Mouse (Mus musculus): ENCODE results near the gene Olfr373.

Gene Olfr373

GRCm38 (mm10) chr8:72127834-72128233, 44.9 kb downstream of the Olfr373 start:
- ChIA-PET POLR2A (interaction anchor here in 2 of 4 experiments (0.6 to 2.6 kb wide), 7 partner anchors 9 to 400 kb away, joined by 3 to 9 read pairs (median 4); no protein-coding TSS in a partner anchor), CTCF (no interaction called here)

DNA sequence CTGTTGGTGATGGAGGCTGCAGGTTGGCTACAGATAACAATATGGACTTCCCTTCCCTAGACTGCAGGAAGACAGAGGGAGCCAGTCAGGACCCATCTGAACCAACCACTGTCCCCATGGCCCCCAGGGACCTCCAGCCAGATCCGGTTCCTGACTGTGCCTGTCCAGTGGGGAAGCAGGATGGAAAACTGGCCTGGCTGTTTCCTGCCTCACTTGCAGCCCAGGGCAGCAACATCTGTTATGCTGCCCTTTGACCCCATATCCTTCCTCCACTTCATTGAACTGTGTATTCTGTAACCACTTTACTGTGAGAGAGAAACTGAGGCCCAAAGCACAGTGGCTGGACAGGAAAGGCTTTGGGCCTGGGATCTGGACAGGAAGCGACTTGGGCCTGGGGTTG, 48.3 kb downstream of the Olfr373 start:
- POLR2A ChIA-PET = interaction anchor here in 2 of 4 experiments (1.1 to 1.3 kb wide), 3 partner anchors 13 to 28 kb away, joined by 3 read pairs; no protein-coding TSS in a partner anchor
- CTCF ChIA-PET = no interaction called here

DNA sequence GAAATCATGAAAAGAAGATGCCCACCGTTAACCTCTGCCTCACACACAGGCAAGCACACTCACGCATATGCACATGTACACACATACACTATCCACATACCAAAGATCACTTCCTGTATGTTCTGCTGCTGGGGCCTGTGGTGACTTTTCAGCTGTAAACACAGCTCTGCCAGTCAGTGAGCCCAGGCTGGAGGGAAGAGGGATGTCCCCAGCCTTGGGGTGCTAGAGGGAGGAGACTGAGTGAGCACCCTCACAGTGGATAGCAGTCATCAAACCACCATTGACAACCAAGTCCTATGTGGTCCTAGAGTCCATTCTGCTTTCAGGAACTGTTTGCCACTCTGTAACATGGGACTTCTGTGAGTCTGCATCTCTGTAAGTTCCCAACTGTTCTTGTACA, 48.9 kb downstream of the Olfr373 start:
- POLR2A ChIA-PET = interaction anchor here in 1 of 4 experiments (1.2 kb wide), 1 partner anchor 13 kb away, joined by 3 read pairs; no protein-coding TSS in a partner anchor
- CTCF ChIA-PET = no interaction called here

DNA sequence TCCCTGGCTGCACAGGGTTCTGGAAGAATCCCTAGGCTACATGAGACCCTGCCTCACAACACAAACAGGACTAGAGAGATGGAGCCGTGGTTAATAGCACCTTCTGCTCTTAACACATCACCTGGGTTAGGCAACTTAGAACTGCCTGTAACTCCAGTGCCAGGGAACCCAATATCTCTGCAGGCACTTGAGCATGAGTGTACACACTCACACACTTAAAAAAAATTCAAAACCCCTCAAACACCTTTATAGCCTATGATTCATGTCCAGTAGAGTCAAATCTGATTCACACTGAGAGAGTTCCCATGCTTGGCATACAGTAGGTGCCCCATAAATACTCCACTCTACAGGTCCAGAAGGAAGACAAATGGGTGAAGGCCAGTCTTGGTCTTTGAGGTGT, 49.4 kb downstream of the Olfr373 start:
- ChIA-PET POLR2A (interaction anchor here in 1 of 4 experiments (1.2 to 17.3 kb wide), 2 partner anchors 14 to 20 kb away, joined by 3 to 278 read pairs; no protein-coding TSS in a partner anchor), CTCF (interaction anchor here in 1 of 4 experiments (0.6 kb wide), 1 partner anchor 297 kb away, joined by 5 read pairs; no protein-coding TSS in a partner anchor)

GRCm38 (mm10) chr8:72132891-72133290, 49.9 kb downstream of the Olfr373 start:
- CTCF ChIA-PET = interaction anchor here in 2 of 4 experiments (0.6 kb wide), 2 partner anchors 254 to 297 kb away, joined by 5 to 6 read pairs; no protein-coding TSS in a partner anchor
- POLR2A ChIA-PET = interaction anchor here in 2 of 4 experiments (0.6 to 17.3 kb wide), 3 partner anchors 10 to 43 kb away, joined by 3 to 278 read pairs (median 3); no protein-coding TSS in a partner anchor

DNA sequence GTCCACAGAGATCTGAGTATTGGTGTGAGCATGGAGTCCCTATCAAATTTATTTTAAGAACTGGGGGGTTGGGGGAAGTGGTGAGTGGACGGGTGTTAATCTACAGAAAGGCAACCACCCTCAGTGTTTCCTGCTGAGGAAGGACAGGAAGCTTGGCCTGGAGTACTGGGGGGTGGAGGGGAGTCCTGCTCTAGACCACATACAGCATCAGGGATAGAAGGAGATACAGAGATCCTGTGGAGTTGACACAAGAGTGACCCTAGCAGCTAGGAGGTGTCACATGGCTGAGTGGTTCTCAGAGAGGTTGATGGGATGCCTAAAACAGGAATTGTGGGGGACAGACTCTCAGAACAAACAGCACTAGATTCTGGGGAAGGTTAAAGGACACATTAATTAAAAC, 50.5 kb downstream of the Olfr373 start:
- CTCF ChIA-PET = interaction anchor here in 2 of 4 experiments (0.6 kb wide), 2 partner anchors 253 to 289 kb away, joined by 4 to 6 read pairs; no protein-coding TSS in a partner anchor
- POLR2A ChIA-PET = interaction anchor here (0.6 to 17.3 kb wide), 10 partner anchors 9 to 280 kb away, joined by 3 to 278 read pairs (median 5); partner anchors contain the start of gene Rab8a (in 1 of the 4)

DNA sequence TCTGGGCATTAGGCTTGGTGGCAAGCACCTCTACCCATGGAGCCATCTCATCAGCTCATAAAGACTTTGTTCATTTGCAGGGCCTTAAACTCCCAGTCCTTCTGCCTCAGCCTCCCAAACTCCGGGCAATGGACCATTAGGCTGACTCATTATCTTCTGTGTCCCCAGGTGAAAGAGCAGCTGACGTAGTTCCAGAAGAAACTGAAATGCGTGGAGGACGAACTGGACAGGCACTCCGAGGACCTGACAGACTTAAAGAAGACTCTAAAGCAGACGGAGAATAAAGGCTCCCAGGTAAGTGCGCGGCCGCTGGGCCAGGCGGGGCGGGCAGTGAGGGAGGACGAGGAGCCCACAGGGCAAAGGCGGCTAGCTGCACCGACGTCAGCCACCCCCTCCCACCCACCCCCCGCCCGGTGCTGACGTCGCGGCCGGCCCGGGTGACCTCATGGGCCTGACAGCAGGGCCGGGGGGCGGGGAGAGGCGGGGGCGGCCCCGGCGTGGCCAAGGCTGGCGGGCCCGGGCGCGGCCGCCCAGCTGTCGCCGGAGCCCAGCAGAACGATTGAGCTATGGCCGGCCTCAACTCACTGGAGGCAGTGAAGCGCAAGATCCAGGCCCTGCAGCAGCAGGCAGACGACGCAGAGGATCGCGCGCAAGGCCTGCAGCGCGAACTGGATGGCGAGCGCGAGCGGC, 51.9 kb downstream of the Olfr373 start, which contains the start of gene Tpm4:
Tpm4 (plus strand) TSS at position 220 of the 690 bp plus-strand sequence.
- ChIA-PET POLR2A (interaction anchor here (0.6 to 17.3 kb wide), 28 partner anchors 8 to 251 kb away, joined by 3 to 278 read pairs (median 4); partner anchors contain the start of genes Rab8a (in 2 of the 4), Ap1m1 (in 1 of the 4) and Olfr374 (in 1 of the 4)), CTCF (interaction anchor here in 1 of 4 experiments (0.5 kb wide), 1 partner anchor 122 kb away, joined by 4 read pairs; no protein-coding TSS in a partner anchor)

GRCm38 (mm10) chr8:72135446-72136301, 52.7 kb downstream of the Olfr373 start:
- ChIA-PET CTCF (interaction anchor here in 2 of 4 experiments (0.5 to 0.7 kb wide), 2 partner anchors 23 to 123 kb away, joined by 3 to 4 read pairs; no protein-coding TSS in a partner anchor), POLR2A (interaction anchor here (0.6 to 17.3 kb wide), 49 partner anchors 8 to 1110 kb away, joined by 3 to 278 read pairs (median 5); partner anchors contain the start of genes Rab8a (in 2 of the 4), Ap1m1 (in 1 of the 4), Fam32a (in 1 of the 4) and Klf2 (in 1 of the 4))

DNA sequence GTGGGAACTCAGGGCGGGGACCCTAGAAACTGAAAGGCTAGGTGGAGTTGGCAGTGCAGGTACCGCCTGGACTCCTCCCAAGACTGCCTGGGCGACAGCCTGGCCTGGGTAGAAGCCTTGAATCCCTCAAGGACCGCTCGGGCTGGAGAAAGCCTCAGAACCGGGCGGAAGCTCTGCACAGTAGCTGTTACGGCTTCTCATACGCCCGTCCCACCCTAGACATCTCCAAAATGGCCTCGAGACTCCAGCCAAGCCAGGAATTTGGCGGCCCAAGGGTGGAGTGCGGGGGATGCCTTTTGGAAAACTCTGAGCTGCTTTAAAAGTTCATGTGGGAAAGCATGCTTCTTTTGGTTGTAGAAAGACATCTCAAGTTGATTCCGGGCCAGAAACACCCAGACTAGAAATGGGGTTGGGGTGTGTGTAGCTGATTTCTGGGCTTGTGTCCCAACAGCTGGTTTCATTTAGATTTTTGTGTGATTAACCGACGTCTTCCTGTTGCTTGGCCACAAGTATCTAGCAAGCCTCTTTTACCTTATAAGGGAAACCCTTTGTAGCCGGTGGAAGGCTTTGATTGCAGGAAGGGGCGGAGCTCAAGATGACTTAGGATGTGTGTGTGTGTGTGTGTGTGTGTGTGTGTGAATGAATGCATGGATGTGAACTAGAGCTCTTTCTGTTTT, 53.5 kb downstream of the Olfr373 start:
- CTCF ChIA-PET = interaction anchor here in 3 of 4 experiments (0.5 to 1.1 kb wide), 7 partner anchors 12 to 389 kb away, joined by 3 to 4 read pairs (median 3); partner anchors contain the start of gene Ap1m1 (in 2 of the 3)

GRCm38 (mm10) chr8:72137431-72137830, 54.5 kb downstream of the Olfr373 start:
- ChIA-PET POLR2A (interaction anchor here (0.5 to 17.3 kb wide), 26 partner anchors 9 to 1495 kb away, joined by 3 to 278 read pairs (median 4); partner anchors contain the start of genes Ap1m1 (in 2 of the 4), Fam32a (in 1 of the 4), Fcho1 (in 1 of the 4) and Hsh2d (in 1 of the 4)), CTCF (interaction anchor here in 1 of 4 experiments (1.0 kb wide), 1 partner anchor 103 kb away, joined by 4 read pairs; the partner anchor contains the start of gene Ap1m1)

More for the DNA sequence above, 53.5 kb downstream of the Olfr373 start:
- POLR2A ChIA-PET = interaction anchor here (0.5 to 17.3 kb wide), 70 partner anchors 9 to 1482 kb away, joined by 3 to 278 read pairs (median 4); partner anchors contain the start of genes Fam32a (in 2 of the 4), Klf2 (in 2 of the 4), Ap1m1 (in 1 of the 4) and Fcho1 (in 1 of the 4)

GRCm38 (mm10) chr8:72138456-72138855, 55.5 kb downstream of the Olfr373 start:
- ChIA-PET CTCF (no interaction called here), POLR2A (interaction anchor here in 3 of 4 experiments (0.7 to 17.3 kb wide), 7 partner anchors 8 to 413 kb away, joined by 3 to 278 read pairs (median 5); partner anchors contain the start of genes Ap1m1 (in 1 of the 3) and Fcho1 (in 1 of the 3))

GRCm38 (mm10) chr8:72143256-72143824, 60.4 kb downstream of the Olfr373 start:
- CTCF ChIA-PET = interaction anchor here in 1 of 4 experiments (0.7 kb wide), 1 partner anchor 97 kb away, joined by 9 read pairs; the partner anchor contains the start of gene Ap1m1
- POLR2A ChIA-PET = interaction anchor here in 2 of 4 experiments (0.7 to 17.3 kb wide), 6 partner anchors 9 to 175 kb away, joined by 3 to 278 read pairs (median 3); partner anchors contain the start of genes Klf2 (in 1 of the 2) and Tpm4 (in 1 of the 2)

DNA sequence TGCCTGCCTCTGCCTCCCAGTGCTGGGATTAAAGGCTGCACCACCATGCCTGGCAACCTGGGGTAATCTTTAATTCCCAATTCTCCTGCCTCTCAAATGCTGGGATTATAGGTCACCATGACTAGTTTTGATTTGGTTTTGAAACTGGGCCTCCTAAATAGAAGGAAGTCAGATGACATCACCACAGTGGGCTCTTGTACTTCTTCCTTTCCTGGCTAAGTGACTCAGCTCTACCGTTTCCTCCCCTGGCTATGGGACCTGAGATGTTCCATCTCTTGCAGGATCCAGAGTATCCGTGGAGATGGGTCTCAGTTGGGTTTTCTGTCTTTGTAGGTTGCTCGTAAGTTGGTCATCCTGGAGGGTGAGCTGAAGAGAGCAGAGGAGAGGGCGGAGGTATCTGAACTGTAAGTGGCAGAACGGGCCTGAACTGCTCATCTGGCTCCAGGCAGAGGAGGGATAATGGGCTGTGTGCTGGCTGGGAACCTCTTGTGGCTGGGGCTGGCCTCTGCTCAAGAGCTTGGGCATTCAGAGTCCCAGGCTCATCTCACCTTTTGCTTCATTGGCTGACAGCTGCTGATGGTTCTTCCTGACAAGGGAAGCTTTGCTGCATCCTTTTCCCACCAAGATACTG, 61.5 kb downstream of the Olfr373 start:
- ChIA-PET CTCF (interaction anchor here in 1 of 4 experiments (0.7 kb wide), 1 partner anchor 96 kb away, joined by 9 read pairs; the partner anchor contains the start of gene Ap1m1), POLR2A (interaction anchor here in 3 of 4 experiments (0.6 to 17.3 kb wide), 6 partner anchors 3 to 387 kb away, joined by 3 to 278 read pairs (median 24); partner anchors contain the start of gene Tpm4 (in 2 of the 3))

DNA sequence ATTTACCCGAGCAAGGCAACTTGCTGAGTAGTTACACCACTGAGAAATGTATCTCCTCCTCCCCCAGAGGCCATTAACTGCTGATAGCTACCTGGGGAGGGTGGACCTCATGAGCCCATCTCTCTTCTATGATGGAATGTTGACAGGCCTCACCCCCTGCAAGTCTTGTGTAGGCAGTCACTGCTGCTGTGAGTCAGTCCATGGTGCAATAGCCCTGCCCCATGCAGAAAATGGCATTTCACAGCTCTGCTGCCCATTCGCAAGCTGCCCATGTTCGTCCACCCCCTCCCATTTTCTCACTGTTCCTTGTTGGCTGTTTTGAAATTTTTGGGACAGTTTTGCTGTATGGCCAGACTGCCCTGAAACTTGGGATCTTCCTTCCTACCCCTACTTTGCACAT, 62.5 kb downstream of the Olfr373 start:
- CTCF ChIA-PET = no interaction called here
- POLR2A ChIA-PET = interaction anchor here in 3 of 4 experiments (0.5 to 17.3 kb wide), 8 partner anchors 4 to 67 kb away, joined by 3 to 278 read pairs (median 5); partner anchors contain the start of genes Tpm4 (in 2 of the 3) and Cib3 (in 1 of the 3)

DNA sequence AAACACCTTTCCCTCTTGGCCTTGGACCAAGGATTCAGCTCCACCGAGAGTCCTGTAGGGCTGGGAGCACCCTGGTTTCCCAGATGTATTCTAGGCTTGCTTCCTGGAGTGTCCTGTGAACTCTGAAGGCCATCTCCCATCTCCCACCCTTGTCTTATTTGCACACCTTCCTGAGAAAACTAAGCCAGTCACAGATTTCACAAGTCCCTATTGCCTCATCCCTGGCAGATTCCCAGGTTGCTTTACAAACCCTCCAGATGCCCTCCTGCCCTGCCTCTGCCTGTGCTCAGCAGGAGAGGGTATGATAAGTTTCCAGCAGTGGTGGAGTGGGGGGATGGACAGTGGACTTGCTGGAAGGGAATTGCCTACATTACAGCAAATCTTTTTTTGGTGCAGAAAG, 63.1 kb downstream of the Olfr373 start:
- POLR2A ChIA-PET = interaction anchor here (0.5 to 17.3 kb wide), 14 partner anchors 5 to 249 kb away, joined by 3 to 278 read pairs (median 4); partner anchors contain the start of genes Tpm4 (in 2 of the 4) and Cib3 (in 1 of the 4)
- CTCF ChIA-PET = no interaction called here

DNA sequence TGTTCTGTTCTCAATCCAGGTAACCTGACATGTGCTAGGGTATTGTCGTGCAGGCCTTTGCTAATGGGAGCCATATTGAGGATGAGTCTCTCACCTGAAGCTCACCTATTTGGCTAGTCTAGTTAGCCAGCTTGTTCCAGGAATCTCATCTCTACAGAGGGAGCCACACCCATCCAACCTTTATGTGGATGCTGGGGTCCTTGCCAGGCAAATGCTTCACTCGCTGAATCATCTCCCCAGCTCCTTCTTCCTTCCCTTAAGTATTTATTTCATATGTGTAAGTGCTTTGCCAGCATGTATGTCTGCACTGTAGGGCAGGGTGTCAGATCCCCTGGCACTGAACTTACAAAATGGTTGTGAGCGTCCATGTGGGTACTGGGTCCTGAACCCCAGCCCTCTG, 63.6 kb downstream of the Olfr373 start:
- ChIA-PET CTCF (no interaction called here), POLR2A (interaction anchor here (1.0 to 17.3 kb wide), 11 partner anchors 5 to 249 kb away, joined by 3 to 278 read pairs (median 5); partner anchors contain the start of gene Tpm4 (in 2 of the 4))
